Mouse (Mus musculus): ENCODE measurements around the gene Cbr4. TPM values are rescaled to one million over a fixed set of nuclear protein-coding genes. Genes with fewer than 3 reads are reported as not detected.

Gene Cbr4
- polyA plus RNA-seq, 1 experiment from 2014 or later: 51.2 TPM

- no peak for TF ChIP-seq CTCF (IDR thresholded peaks at IDR 0.05; ENCODE audit: low read depth)
- 77% methylated on average over 5 of the region's 5 CpGs for WGBS
- Histone ChIP-seq H3K9me3 (ENCODE audit: control insufficient read depth) (no peaks in the 10 kb centered on the region), H3K4me3 (ENCODE audit: low read depth, low read length) (no peak overlapping the region), H3K36me3 (ENCODE audit: control insufficient read depth, insufficient read depth) (peaks cover 56% of the 10 kb centered on the region), H3K4me1 (replicated peaks; ENCODE audit: control insufficient read depth, insufficient read depth, low read length) (peaks cover 6% of the 10 kb centered on the region; the same call in 1 of the 2 replicates), H3K27me3 (replicated peaks; ENCODE audit: control insufficient read depth, insufficient read depth, low read length) (no peaks in the 10 kb centered on the region), H3K27ac (ENCODE audit: low read depth, low read length) (no peak overlapping the region; the same call in 1 of the 2 replicates), H3K9ac (ENCODE audit: low read depth, low read length) (no peak overlapping the region), H3K4me2 (replicated peaks; ENCODE audit: low read depth) (no peak overlapping the region)
- no peak for ATAC-seq
Measured at GRCm38 (mm10) chr8:61532831-61533230, 45.3 kb downstream of the Cbr4 start.

GRCm38 (mm10) chr8:61533356-61533926 is 45.9 kb downstream of the Cbr4 start:
- Histone ChIP-seq H3K9me3 (ENCODE audit: control insufficient read depth) (no peaks in the 10 kb centered on the region), H3K27me3 (replicated peaks; ENCODE audit: control insufficient read depth, insufficient read depth, low read length) (no peaks in the 10 kb centered on the region), H3K27ac (ENCODE audit: low read depth, low read length) (no peak overlapping the region), H3K9ac (ENCODE audit: low read depth, low read length) (no peak overlapping the region), H3K4me3 (ENCODE audit: low read depth, low read length) (no peak overlapping the region), H3K36me3 (ENCODE audit: control insufficient read depth, insufficient read depth) (peaks cover 55% of the 10 kb centered on the region), H3K4me1 (replicated peaks; ENCODE audit: control insufficient read depth, insufficient read depth, low read length) (0 out of 2 replicates have a peak, but pooled peaks cover 3% of the 10 kb centered on the region), H3K4me2 (replicated peaks; ENCODE audit: low read depth) (no peak overlapping the region)
- peak; percentile 83 for ATAC-seq
- peak; percentile 49 for TF ChIP-seq CTCF (IDR thresholded peaks at IDR 0.05; ENCODE audit: low read depth)
- 48% methylated on average over 16 of the region's 16 CpGs for WGBS

DNA sequence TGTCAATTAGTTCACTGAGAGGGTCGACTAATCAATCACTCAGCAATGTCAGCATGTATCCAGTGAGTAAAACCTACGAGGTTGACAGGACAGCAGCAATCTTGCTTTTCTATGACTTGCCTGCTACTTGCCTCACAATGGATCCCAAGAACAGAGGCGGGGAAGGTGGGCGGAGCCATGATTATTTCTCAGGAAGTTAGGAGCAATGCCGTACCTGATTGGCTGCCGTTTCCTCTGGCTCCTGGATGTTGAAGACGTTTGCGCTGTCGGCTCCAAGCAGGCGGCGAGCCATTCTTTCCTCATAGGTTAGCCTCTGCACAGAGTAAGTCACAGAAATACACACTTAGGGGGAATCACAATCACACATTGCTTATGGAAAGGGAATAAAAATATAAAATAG is 47.9 kb downstream of the Cbr4 start:
- Histone ChIP-seq H3K9me3 (ENCODE audit: control insufficient read depth) (no peaks in the 10 kb centered on the region), H3K27ac (ENCODE audit: low read depth, low read length) (no peak overlapping the region), H3K4me1 (replicated peaks; ENCODE audit: control insufficient read depth, insufficient read depth, low read length) (no peaks in the 10 kb centered on the region), H3K36me3 (ENCODE audit: control insufficient read depth, insufficient read depth) (peaks cover 49% of the 10 kb centered on the region), H3K4me2 (replicated peaks; ENCODE audit: low read depth) (no peak overlapping the region), H3K4me3 (ENCODE audit: low read depth, low read length) (no peak overlapping the region), H3K27me3 (replicated peaks; ENCODE audit: control insufficient read depth, insufficient read depth, low read length) (no peaks in the 10 kb centered on the region), H3K9ac (ENCODE audit: low read depth, low read length) (no peak overlapping the region)
- 84% methylated on average over 11 of the region's 11 CpGs for WGBS
- no peak for TF ChIP-seq CTCF (IDR thresholded peaks at IDR 0.05; ENCODE audit: low read depth)
- ATAC-seq: no peak

DNA sequence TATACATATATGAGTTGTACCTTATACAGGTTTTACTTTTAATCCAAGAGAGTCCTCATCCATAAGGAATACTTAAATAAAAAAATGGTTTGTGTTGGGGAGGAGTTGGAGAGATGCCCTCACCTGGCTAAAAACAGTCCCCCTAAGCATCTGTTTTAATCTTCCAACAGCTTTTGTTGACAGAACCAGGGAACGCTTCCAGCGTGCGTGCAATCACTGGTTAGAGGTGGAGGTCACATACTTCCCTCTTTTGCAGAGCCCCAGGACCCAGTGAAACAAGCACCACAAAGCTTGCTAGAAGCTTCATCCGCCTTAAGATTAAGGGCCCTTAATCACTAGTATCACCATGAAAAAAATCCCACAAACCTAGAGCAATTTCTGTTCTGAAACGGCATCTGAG is 49.9 kb downstream of the Cbr4 start:
- H3K4me2 ChIP-seq (replicated peaks; ENCODE audit: low read depth): no peak overlapping the region
- H3K36me3 ChIP-seq (ENCODE audit: control insufficient read depth, insufficient read depth): peaks cover 33% of the 10 kb centered on the region; the same call in 1 of the 2 replicates
- WGBS: 80% methylated on average over 5 of the region's 5 CpGs

GRCm38 (mm10) chr8:61539828-61540500 is 52.4 kb downstream of the Cbr4 start:
- TF ChIP-seq CTCF (IDR thresholded peaks at IDR 0.05; ENCODE audit: low read depth): peak; percentile 100
- Histone ChIP-seq H3K9ac (ENCODE audit: low read depth, low read length) (no peak overlapping the region), H3K9me3 (ENCODE audit: control insufficient read depth) (no peaks in the 10 kb centered on the region), H3K4me3 (ENCODE audit: low read depth, low read length) (no peak overlapping the region), H3K27ac (ENCODE audit: low read depth, low read length) (no peak overlapping the region), H3K27me3 (replicated peaks; ENCODE audit: control insufficient read depth, insufficient read depth, low read length) (no peaks in the 10 kb centered on the region), H3K4me1 (replicated peaks; ENCODE audit: control insufficient read depth, insufficient read depth, low read length) (no peaks in the 10 kb centered on the region), H3K4me2 (replicated peaks; ENCODE audit: low read depth) (no peak overlapping the region), H3K36me3 (ENCODE audit: control insufficient read depth, insufficient read depth) (peaks cover 28% of the 10 kb centered on the region; the same call in 1 of the 2 replicates)
- 0 out of 2 replicates have a peak, but pooled peaks have one; percentile 47 for ATAC-seq
- whole genome bisulfite sequencing: 47% methylated on average over 7 of the region's 7 CpGs

More for the DNA sequence above, 49.9 kb downstream of the Cbr4 start:
- H3K27me3 ChIP-seq (replicated peaks; ENCODE audit: control insufficient read depth, insufficient read depth, low read length): no peaks in the 10 kb centered on the region
- no peak overlapping the region for H3K27ac ChIP-seq (ENCODE audit: low read depth, low read length)
- no peak for TF ChIP-seq CTCF (IDR thresholded peaks at IDR 0.05; ENCODE audit: low read depth)
- no peak overlapping the region for H3K9ac ChIP-seq (ENCODE audit: low read depth, low read length)
- ATAC-seq: no peak
- H3K9me3 ChIP-seq (ENCODE audit: control insufficient read depth): no peaks in the 10 kb centered on the region
- H3K4me1 ChIP-seq (replicated peaks; ENCODE audit: control insufficient read depth, insufficient read depth, low read length): no peaks in the 10 kb centered on the region
- H3K4me3 ChIP-seq (ENCODE audit: low read depth, low read length): no peak overlapping the region

DNA sequence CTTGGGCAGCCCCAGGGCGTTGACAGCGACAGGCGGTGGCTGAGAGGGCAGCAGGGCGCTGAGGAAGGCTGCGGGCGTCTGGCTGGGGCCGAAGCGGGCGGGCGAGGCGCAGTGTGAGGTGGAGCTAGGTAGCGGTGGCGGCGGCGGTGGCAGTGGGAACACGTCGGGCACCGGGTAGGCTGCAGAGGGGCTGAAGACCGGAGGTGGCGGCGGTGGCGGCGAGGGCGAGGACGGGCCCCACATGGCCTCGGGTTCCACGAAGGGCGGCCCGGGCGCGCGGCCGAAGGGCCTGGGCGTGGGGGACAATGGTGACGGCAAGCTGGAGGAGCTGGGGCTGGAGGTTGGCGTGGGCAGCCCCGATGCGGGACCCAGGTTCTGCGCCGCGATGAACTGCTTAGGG is 62.1 kb downstream of the Cbr4 start:
- H3K9ac ChIP-seq (ENCODE audit: low read depth, low read length): no peak overlapping the region
- TF ChIP-seq CTCF (IDR thresholded peaks at IDR 0.05; ENCODE audit: low read depth): no peak
- no peak overlapping the region for H3K27ac ChIP-seq (ENCODE audit: low read depth, low read length)
- 88% methylated on average over 40 of the region's 41 CpGs for WGBS
- H3K4me2 ChIP-seq (replicated peaks; ENCODE audit: low read depth): no peak overlapping the region
- 0 out of 2 replicates have a peak, but pooled peaks have one; percentile 22 for ATAC-seq
- H3K27me3 ChIP-seq (replicated peaks; ENCODE audit: control insufficient read depth, insufficient read depth, low read length): no peaks in the 10 kb centered on the region
- no peak overlapping the region for H3K4me3 ChIP-seq (ENCODE audit: low read depth, low read length)
- 0 out of 2 replicates have a peak, but pooled peaks cover 2% of the 10 kb centered on the region for H3K9me3 ChIP-seq (ENCODE audit: control insufficient read depth)
- H3K36me3 ChIP-seq (ENCODE audit: control insufficient read depth, insufficient read depth): peaks cover 38% of the 10 kb centered on the region
- H3K4me1 ChIP-seq (replicated peaks; ENCODE audit: control insufficient read depth, insufficient read depth, low read length): no peaks in the 10 kb centered on the region
